9 mouse cellular contexts compared by ENCODE assay signal in genomic region chr13:91908202-91908980, GRCm38 (mm10). TPM values are rescaled to one million over a fixed set of nuclear protein-coding genes. Genes with fewer than 3 reads are reported as not detected.
DNase-seq lines count a peak whose midpoint lies in the region; ATAC-seq and TF ChIP-seq lines count a peak whose summit lies in the region.
"Had no signal": no experiment of that assay in that cellular context is flagged by ENCODE, and none has a peak within 500 bp of the region (broad histone marks: within the 10 kb centered on the region; RNA-seq: fewer than 3 reads in every experiment).

No protein-coding gene starts in this region.

- peak; percentile 2 for DNase-seq in c-Kit-negative CD71-positive TER-119-positive erythroid progenitor cells, embryonic 14.5 days (ENCODE audit: low read depth, low spot score)
- peak; percentile 85 for DNase-seq in layer of hippocampus, adult 2 months (ENCODE audit: low spot score in 2 of 2)
- peak; percentile 91 for DNase-seq in lung, postnatal 0 days (ENCODE audit: low spot score)
- DNase-seq in ovary, postnatal 36 days (ENCODE audit: low spot score), result peak; percentile 69
- DNase-seq in thymus, postnatal 10 days (ENCODE audit: low spot score in 2 of 2), result peak; percentile 11 to 59

- ATAC-seq in forebrain, embryonic 13.5 days, result peak; percentile 90
- ATAC-seq in hematopoietic stem cell, adult 5-6 weeks (replicated peaks in 1 of 2; ENCODE audit: insufficient read depth in 1 of 2, low FRiP score in 2 of 2, low TSS enrichment in 1 of 2, low read depth in 1 of 2, poor library complexity in 2 of 2, severe bottlenecking in 2 of 2), result peak; percentile 86 to 87
- ATAC-seq in lung, postnatal 0 days, result peak; percentile 73

- H3K9me3 ChIP-seq in ES-Bruce4 (replicated peaks; ENCODE audit: control insufficient read depth, insufficient read depth, low read length, poor library complexity, severe bottlenecking), result no peaks in the 10 kb centered on the region
- H3K9me3 ChIP-seq in forebrain, embryonic 13.5 days (replicated peaks), result no peaks in the 10 kb centered on the region
- no peaks in the 10 kb centered on the region for H3K9me3 ChIP-seq in lung, postnatal 0 days (ENCODE audit: low read length)
- H3K9me3 ChIP-seq: liver, embryonic 15.5 days had no signal

- 0 out of 2 replicates have a peak, but pooled peaks have one; percentile 20 for TF ChIP-seq EP300 in ES-Bruce4 (IDR thresholded peaks at IDR 0.05; ENCODE audit: insufficient read depth, low read depth, low read length)
- no peak for TF ChIP-seq EP300 in lung, postnatal 0 days (IDR thresholded peaks at IDR 0.05)

- no peak overlapping the region for H3K27ac ChIP-seq in ES-Bruce4 (ENCODE audit: insufficient read depth, low read length)
- H3K27ac ChIP-seq in forebrain, embryonic 13.5 days, result no peak overlapping the region
- peak overlapping the region; percentile 58; the same call in 1 of the 2 replicates for H3K27ac ChIP-seq in layer of hippocampus, adult 2 months
- H3K27ac ChIP-seq in lung, postnatal 0 days (ENCODE audit: low read length), result no peak overlapping the region
- H3K27ac ChIP-seq: liver, embryonic 15.5 days had no signal

- H3K4me1 ChIP-seq in ES-Bruce4 (ENCODE audit: control insufficient read depth, insufficient read depth, low read length), result no peaks in the 10 kb centered on the region
- no peaks in the 10 kb centered on the region for H3K4me1 ChIP-seq in forebrain, embryonic 13.5 days
- no peaks in the 10 kb centered on the region for H3K4me1 ChIP-seq in lung, postnatal 0 days (ENCODE audit: insufficient read depth, low read depth, low read length)
- H3K4me1 ChIP-seq: liver, embryonic 15.5 days had no signal

- no peak overlapping the region for H3K4me2 ChIP-seq in forebrain, embryonic 13.5 days
- no peak overlapping the region for H3K4me2 ChIP-seq in lung, postnatal 0 days (replicated peaks; ENCODE audit: low read depth, low read length)
- H3K4me2 ChIP-seq: liver, embryonic 15.5 days had no signal

- no peak for TF ChIP-seq POLR2A in ES-Bruce4 (IDR thresholded peaks at IDR 0.05; ENCODE audit: insufficient read depth, low read length)

- no peaks in the 10 kb centered on the region for H3K27me3 ChIP-seq in ES-Bruce4 (ENCODE audit: control insufficient read depth, insufficient read depth, low read length, poor library complexity, severe bottlenecking)
- no peaks in the 10 kb centered on the region for H3K27me3 ChIP-seq in forebrain, embryonic 13.5 days
- H3K27me3 ChIP-seq in lung, postnatal 0 days (replicated peaks; ENCODE audit: insufficient read depth, low read length), result no peaks in the 10 kb centered on the region
- H3K27me3 ChIP-seq: liver, embryonic 15.5 days had no signal

- no peak overlapping the region for H3K9ac ChIP-seq in ES-Bruce4 (ENCODE audit: low read depth, poor library complexity, severe bottlenecking)
- no peak overlapping the region for H3K9ac ChIP-seq in forebrain, embryonic 13.5 days
- H3K9ac ChIP-seq in lung, postnatal 0 days (replicated peaks; ENCODE audit: low read depth), result no peak overlapping the region
- H3K9ac ChIP-seq: liver, embryonic 15.5 days had no signal

- TF ChIP-seq CTCF in ES-Bruce4 (IDR thresholded peaks at IDR 0.05; ENCODE audit: low read depth, low read length), result peak; percentile 91
- peak; percentile 99; the same call in 1 of the 2 replicates for TF ChIP-seq CTCF in layer of hippocampus, adult 2 months (conservative IDR thresholded peaks at IDR 0.05)
- TF ChIP-seq CTCF in lung, postnatal 0 days (IDR thresholded peaks at IDR 0.05), result peak; percentile 97

- 36% methylated on average over 10 of the region's 10 CpGs for WGBS in forebrain, embryonic 13.5 days
- 33% methylated on average over 10 of the region's 10 CpGs for WGBS in lung, postnatal 0 days

- H3K36me3 ChIP-seq in ES-Bruce4 (ENCODE audit: control insufficient read depth, insufficient read depth, low read length, poor library complexity, severe bottlenecking), result no peaks in the 10 kb centered on the region
- H3K36me3 ChIP-seq in forebrain, embryonic 13.5 days (ENCODE audit: poor library complexity, severe bottlenecking), result no peaks in the 10 kb centered on the region
- H3K36me3 ChIP-seq in lung, postnatal 0 days (ENCODE audit: insufficient read depth, low read length), result no peaks in the 10 kb centered on the region
- H3K36me3 ChIP-seq: liver, embryonic 15.5 days had no signal

- no peak overlapping the region for H3K4me3 ChIP-seq in ES-Bruce4 (ENCODE audit: low read depth, low read length)
- H3K4me3 ChIP-seq in forebrain, embryonic 13.5 days, result no peak overlapping the region
- H3K4me3 ChIP-seq in layer of hippocampus, adult 2 months, result no peak overlapping the region
- H3K4me3 ChIP-seq in lung, postnatal 0 days (ENCODE audit: low read depth, low read length), result no peak overlapping the region
- H3K4me3 ChIP-seq: liver, embryonic 15.5 days had no signal

RNA-seq across cellular contexts. Expression of gene Ckmt2, which starts 31.7 kb away (rescaled TPM):
- polyA plus RNA-seq in ES-Bruce4 (2011; ENCODE audit: insufficient read depth, insufficient read length, low read depth, missing spikeins), result not detected in 2 replicates
- not detected in 2 replicates for polyA plus RNA-seq in forebrain, embryonic 13.5 days (2015; fragmentation: Nextera tagmentation; extraction: Ambion mirVana)
- total RNA-seq in hematopoietic stem cell, adult 5-6 weeks (2017), result not detected in 2 replicates
- total RNA-seq in layer of hippocampus, adult 2 months (2021), result under 1 TPM; 0.32 to 0.41 TPM
- polyA plus RNA-seq in lung, postnatal 0 days (2015; fragmentation: Nextera tagmentation; extraction: Ambion mirVana), result 0.20 and 0.44 TPM in 2 replicates

Comparison
In these comparisons a context has a peak if more than half of its experiments do, and no peak if none do; other contexts are left out.
1. DNase-seq: peak in every context shown above with its lines; median percentile 91 in lung, postnatal 0 days; 85 in layer of hippocampus, adult 2 months; 69 in ovary, postnatal 36 days; 35 in thymus, postnatal 10 days; 2 in c-Kit-negative CD71-positive TER-119-positive erythroid progenitor cells, embryonic 14.5 days.